22 mouse cellular contexts compared by ENCODE assay signal in genomic region chr2:149996382-149996964, GRCm38 (mm10).
"Had no signal": no experiment of that assay in that cellular context is flagged by ENCODE, and none has a peak within 500 bp of the region (broad histone marks: within the 10 kb centered on the region; RNA-seq: fewer than 3 reads in every experiment).

No protein-coding gene starts in this region.

- H3K9ac ChIP-seq: liver, embryonic 12.5 days; liver, embryonic 15.5 days; lung, embryonic 15.5 days; midbrain, embryonic 12.5 days; midbrain, embryonic 15.5 days had no signal

- DNase-seq: kidney, adult 11 months; kidney, adult 8-10 months; kidney, postnatal 14 days; kidney, postnatal 4 days; liver; lung, adult 18-20 months; lung, postnatal 10 days; lung, postnatal 36 days; right cerebral cortex, postnatal 4 days; thymus, adult 2 months; thymus, postnatal 14 days; thymus, postnatal 4 days had no signal

- H3K27ac ChIP-seq: liver, embryonic 12.5 days; liver, embryonic 15.5 days; lung, embryonic 15.5 days; midbrain, embryonic 15.5 days; stomach, postnatal 0 days had no signal

- H3K4me3 ChIP-seq: liver, embryonic 12.5 days; liver, embryonic 15.5 days; lung, embryonic 15.5 days; midbrain, embryonic 12.5 days; midbrain, embryonic 15.5 days; myocyte had no signal

- H3K9me3 ChIP-seq: liver, embryonic 12.5 days; liver, embryonic 15.5 days; lung, embryonic 15.5 days; midbrain, embryonic 12.5 days; midbrain, embryonic 15.5 days had no signal

- H3K4me2 ChIP-seq: liver, embryonic 12.5 days; liver, embryonic 15.5 days; lung, embryonic 15.5 days; midbrain, embryonic 12.5 days; midbrain, embryonic 15.5 days had no signal

- H3K36me3 ChIP-seq: liver, embryonic 12.5 days; liver, embryonic 15.5 days; lung, embryonic 15.5 days; midbrain, embryonic 12.5 days; midbrain, embryonic 15.5 days had no signal

- H3K4me1 ChIP-seq: liver, embryonic 12.5 days; liver, embryonic 15.5 days; megakaryocyte, embryonic 14.5 days; midbrain, embryonic 15.5 days had no signal

- ATAC-seq: hindbrain, postnatal 0 days; inflammation-experienced regulatory T-cells, adult 6 months; liver, embryonic 12.5 days; midbrain, embryonic 15.5 days had no signal

- H3K27me3 ChIP-seq: liver, embryonic 12.5 days; liver, embryonic 15.5 days; lung, embryonic 15.5 days; megakaryocyte, embryonic 14.5 days; midbrain, embryonic 12.5 days; midbrain, embryonic 15.5 days had no signal
